Mouse (Mus musculus) small intestine, adult 2 months (tissue): ENCODE results near the gene Pard3. TPM values are rescaled to one million over a fixed set of nuclear protein-coding genes. Genes with fewer than 3 reads are reported as not detected.

Experiments
- H3K27ac ChIP-seq: fragments of 200-500 bp; 2 replicates; pipeline ENCODE4 v1.5.1; 2012; ENCODE audit warnings: low read depth, low read length, control low read depth, inconsistent platforms; ENCODE audit not compliant: insufficient read depth
- H3K27me3 ChIP-seq: fragments of 200-500 bp; 2 replicates; pipeline ENCODE4 v1.6.1; 2012; ENCODE audit warnings: mild to moderate bottlenecking, moderate library complexity, low read length, inconsistent platforms; ENCODE audit not compliant: control insufficient read depth, insufficient read depth
- H3K36me3 ChIP-seq: fragments of 200-500 bp; 2 replicates; pipeline ENCODE4 v1.6.1; 2012; ENCODE audit warnings: mild to moderate bottlenecking, low read length, control low read depth, inconsistent platforms; ENCODE audit not compliant: control insufficient read depth, insufficient read depth
- H3K4me1 ChIP-seq: fragments of 200-500 bp; 2 replicates; pipeline ENCODE4 v1.6.1; 2012; ENCODE audit warnings: low read length, inconsistent platforms, mixed read lengths; ENCODE audit not compliant: control insufficient read depth, insufficient read depth, insufficient read length
- H3K4me3 ChIP-seq: fragments of 200-500 bp; 2 replicates; pipeline ENCODE4 v1.5.1; 2012; ENCODE audit warnings: low read depth, mild to moderate bottlenecking, control low read depth, inconsistent platforms, low read length, moderate library complexity
- CTCF ChIP-seq: fragments of 200-500 bp; IDR thresholded peaks from 2 replicates; pipeline ENCODE4 v1.5.1; 2012; ENCODE audit warnings: low read depth, mild to moderate bottlenecking, control low read depth, inconsistent platforms, low read length, moderate library complexity, mixed read lengths; ENCODE audit not compliant: insufficient replicate concordance, insufficient read length; ENCODE audit errors: extremely low read depth
- POLR2A ChIP-seq: fragments of 200-500 bp; IDR thresholded peaks from 2 replicates; pipeline ENCODE4 v1.6.1; 2012; ENCODE audit warnings: low read depth, mild to moderate bottlenecking, control low read depth, inconsistent platforms, low read length, moderate library complexity
- WGBS: fragments of 180-500 bp; shearing (Covaris S2); methylation state at CpG from one replicate; pipeline ENCODE4 v1.1.7; 2018; 5-methylcytosine and 5-hydroxymethylcytosine counted together
- polyA plus RNA-seq: library from polyadenylated mRNA; depleted of rRNA; stranded (reverse); fragments of >200 nt; gene quantifications from 2 replicates; pipeline ENCODE4 v1.2.3, GENCODE M21; 2012

Pard3 gene
- polyA plus RNA-seq, 1 experiment, result 52.9 TPM

DNA sequence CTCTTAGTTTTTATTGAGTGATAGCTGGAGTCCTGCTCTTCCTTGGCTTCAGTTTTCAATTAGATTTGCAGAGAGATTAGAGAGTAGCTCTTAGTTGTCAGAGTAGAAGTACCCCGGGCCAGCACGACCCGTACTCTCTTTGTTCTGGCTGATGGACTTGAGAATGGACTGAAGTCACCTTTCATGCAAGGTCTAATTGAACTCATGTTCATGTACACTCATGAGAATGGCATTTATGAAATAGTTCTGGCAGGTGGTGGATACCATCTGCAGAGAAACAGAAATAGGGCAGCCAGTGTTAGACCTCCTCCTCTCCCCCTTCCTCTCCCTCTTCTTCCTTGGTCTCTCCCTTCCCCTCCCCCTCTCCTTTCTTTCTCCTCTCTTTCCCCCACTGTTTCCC, 158.7 kb downstream of the Pard3 start:
- Histone ChIP-seq H3K27ac (no peak overlapping the region), H3K4me3 (no peak overlapping the region), H3K27me3 (no peaks in the 10 kb centered on the region), H3K4me1 (no peaks in the 10 kb centered on the region), H3K36me3 (no peaks in the 10 kb centered on the region)
- TF ChIP-seq POLR2A (no peak), CTCF (no peak)
- 77% methylated on average over 3 of the region's 3 CpGs for WGBS

DNA sequence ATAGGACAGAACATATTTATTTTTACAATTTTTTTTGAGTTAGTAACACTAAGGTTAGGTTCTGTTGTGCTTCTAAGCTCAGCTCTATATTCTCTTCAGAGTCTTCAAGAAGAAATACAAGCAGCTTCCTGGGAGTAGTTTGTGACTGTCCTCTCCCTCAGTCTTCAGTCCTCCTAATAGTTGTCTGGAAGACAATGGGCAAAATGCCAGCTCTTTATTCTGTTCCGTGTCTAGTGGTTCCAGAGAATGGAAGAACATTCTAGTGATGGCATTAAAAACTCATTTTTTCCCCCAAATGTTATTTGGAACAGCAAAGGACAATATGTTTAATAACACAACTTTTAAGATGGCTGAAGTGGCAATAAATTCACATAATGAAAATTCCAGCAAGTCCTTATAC, 163.3 kb downstream of the Pard3 start:
- H3K27me3 ChIP-seq, result no peaks in the 10 kb centered on the region
- TF ChIP-seq CTCF (no peak), POLR2A (no peak)
- H3K4me1 ChIP-seq, result no peaks in the 10 kb centered on the region
- no peak overlapping the region for H3K27ac ChIP-seq
- no peak overlapping the region for H3K4me3 ChIP-seq
- 25% methylated on average over 1 of the region's 1 CpGs for WGBS
- no peaks in the 10 kb centered on the region for H3K36me3 ChIP-seq

DNA sequence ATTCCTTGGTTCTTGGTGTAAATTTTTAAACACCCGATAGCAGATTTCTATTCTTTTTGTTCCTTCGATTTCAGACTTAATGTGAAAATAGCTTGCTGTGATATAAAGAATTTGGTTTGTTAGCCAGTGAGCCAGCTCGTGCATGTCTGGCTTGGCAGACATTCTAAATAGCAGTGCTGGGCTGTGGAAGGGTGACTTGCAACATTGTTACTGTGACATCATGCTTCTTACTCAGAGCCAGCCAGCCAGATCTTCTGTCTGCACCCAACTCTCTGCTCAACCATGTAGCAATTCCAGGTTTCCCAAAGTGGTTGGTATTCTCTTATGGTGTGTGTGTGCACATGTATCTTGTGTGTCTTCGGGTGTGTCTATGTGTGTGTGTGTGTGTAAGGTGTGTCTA, 163.7 kb downstream of the Pard3 start:
- H3K27me3 ChIP-seq, result no peaks in the 10 kb centered on the region
- H3K36me3 ChIP-seq, result no peaks in the 10 kb centered on the region
- H3K4me3 ChIP-seq, result no peak overlapping the region
- no peaks in the 10 kb centered on the region for H3K4me1 ChIP-seq
- no peak for TF ChIP-seq POLR2A
- TF ChIP-seq CTCF, result no peak
- H3K27ac ChIP-seq, result no peak overlapping the region
- 75% methylated on average over 4 of the region's 4 CpGs for WGBS

DNA sequence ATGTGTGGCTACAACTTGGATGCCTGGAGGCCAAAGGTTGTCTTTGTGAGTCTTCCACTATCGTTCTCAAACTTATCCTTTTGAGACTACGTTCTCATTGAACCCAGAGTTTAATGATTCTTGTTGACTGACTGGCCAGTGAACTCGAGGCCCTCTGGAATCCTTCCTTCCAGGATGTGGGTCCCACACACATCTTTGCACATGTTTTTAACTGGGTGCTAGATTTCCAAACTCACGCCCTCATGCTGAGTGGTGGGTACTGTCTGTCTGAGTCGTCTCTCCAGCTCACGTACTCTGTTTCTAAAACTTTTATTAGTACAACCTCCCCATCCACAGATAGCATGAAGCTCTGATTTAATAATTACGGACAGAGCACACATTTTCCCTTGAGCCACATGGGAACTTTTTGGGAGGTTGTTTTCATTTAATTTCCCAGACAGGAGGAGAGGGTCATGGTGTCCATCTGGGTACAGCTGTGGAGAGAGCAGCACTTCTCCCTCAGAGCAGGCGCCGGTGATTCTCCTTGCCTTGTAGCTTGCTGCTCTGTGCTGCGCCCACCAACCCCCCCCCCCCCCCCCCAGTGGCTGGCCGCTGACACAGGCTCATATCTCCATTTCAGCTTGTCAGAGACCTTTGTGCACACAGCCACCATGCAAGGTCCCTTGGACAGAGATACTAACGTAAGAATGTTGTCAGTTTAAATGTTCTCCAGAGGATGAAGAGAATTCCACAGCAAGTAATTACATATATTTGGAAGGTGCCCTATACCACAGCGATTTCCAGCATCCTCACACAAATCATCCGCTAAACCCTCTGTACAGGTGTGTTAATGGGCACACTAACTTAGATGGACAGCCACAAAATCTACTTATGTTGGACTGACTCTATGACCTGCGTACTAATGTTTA, 165.9 kb downstream of the Pard3 start:
- Histone ChIP-seq H3K27me3 (no peaks in the 10 kb centered on the region), H3K4me3 (no peak overlapping the region), H3K27ac (no peak overlapping the region), H3K36me3 (no peaks in the 10 kb centered on the region), H3K4me1 (no peaks in the 10 kb centered on the region)
- WGBS, result 73% methylated on average over 15 of the region's 15 CpGs
- no peak for TF ChIP-seq POLR2A

DNA sequence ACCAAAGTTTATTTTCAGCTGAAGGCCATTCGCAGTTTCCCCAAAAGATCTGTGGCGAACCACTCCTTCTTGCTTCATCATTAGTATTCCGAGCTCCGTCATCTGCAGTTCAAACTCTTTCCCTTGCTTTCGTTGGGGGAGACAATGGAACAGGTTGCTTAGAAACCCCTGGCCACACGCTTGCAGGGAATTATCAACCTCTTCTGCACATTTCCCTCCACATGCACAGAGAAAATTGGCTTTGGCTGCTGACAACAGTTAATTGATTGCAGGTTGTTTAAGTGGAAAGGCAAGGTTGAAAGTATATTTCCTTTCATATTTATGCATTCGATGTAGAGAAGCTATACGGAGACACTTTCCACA, 166.5 kb downstream of the Pard3 start:
- no peak overlapping the region for H3K4me3 ChIP-seq
- 81% methylated on average over 8 of the region's 8 CpGs for WGBS
- no peaks in the 10 kb centered on the region for H3K27me3 ChIP-seq
- TF ChIP-seq POLR2A (no peak), CTCF (no peak)
- no peaks in the 10 kb centered on the region for H3K4me1 ChIP-seq
- H3K36me3 ChIP-seq, result no peaks in the 10 kb centered on the region
- H3K27ac ChIP-seq, result no peak overlapping the region

DNA sequence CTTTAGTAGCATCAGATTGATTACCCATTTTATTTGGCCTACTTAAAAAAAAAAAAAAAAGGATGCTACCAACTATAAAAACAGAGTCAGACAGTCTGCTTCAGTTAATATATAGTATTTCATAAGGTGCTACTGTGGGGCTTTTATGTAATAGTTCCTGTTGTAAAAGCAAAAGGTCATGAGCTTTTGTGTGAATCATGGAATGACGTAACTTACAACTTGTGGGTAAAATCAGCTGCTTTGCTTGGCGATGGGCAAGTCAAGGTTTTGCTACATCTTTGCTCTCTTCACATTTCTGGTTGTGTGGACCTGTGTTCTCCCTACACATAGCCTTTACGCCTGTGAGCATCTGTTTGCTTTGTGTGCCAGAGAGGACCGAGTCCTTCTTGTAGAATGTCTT, 179.7 kb downstream of the Pard3 start:
- WGBS, result 83% methylated on average over 4 of the region's 4 CpGs
- TF ChIP-seq CTCF (no peak), POLR2A (no peak)

GRCm38 (mm10) chr8:127243841-127244240, 180.1 kb downstream of the Pard3 start:
- Histone ChIP-seq H3K27me3 (no peaks in the 10 kb centered on the region), H3K4me3 (no peak overlapping the region), H3K27ac (no peak overlapping the region), H3K4me1 (no peaks in the 10 kb centered on the region), H3K36me3 (no peaks in the 10 kb centered on the region)
- TF ChIP-seq CTCF (no peak), POLR2A (no peak)
- 73% methylated on average over 11 of the region's 11 CpGs for WGBS

More for the DNA sequence above, 179.7 kb downstream of the Pard3 start:
- Histone ChIP-seq H3K27me3 (no peaks in the 10 kb centered on the region), H3K4me1 (no peaks in the 10 kb centered on the region), H3K27ac (no peak overlapping the region), H3K4me3 (no peak overlapping the region), H3K36me3 (no peaks in the 10 kb centered on the region)

DNA sequence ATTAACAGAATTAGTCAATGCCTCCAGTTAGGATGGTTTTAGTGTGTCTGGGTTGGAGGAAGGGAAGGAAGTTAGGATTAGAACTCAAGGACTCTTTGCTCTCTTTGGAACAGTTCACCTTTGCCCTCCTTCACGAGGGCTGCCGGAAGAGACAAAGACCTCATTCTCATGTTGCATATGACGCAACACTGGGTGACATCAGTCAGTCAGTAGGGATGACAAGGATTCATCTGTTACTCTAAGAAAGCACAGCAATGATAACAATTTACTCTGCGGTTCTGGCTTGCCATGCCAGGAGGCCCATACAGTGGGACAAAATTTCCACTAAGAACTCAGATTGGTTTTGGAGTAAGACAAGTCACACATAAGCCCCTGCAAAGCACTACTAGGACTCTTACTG, 187.1 kb downstream of the Pard3 start:
- no peaks in the 10 kb centered on the region for H3K27me3 ChIP-seq
- no peak overlapping the region for H3K4me3 ChIP-seq
- TF ChIP-seq CTCF, result no peak
- TF ChIP-seq POLR2A, result no peak
- WGBS, result 38% methylated on average over 4 of the region's 4 CpGs
- H3K36me3 ChIP-seq, result no peaks in the 10 kb centered on the region
- no peak overlapping the region for H3K27ac ChIP-seq
- 0 out of 2 replicates have a peak, but pooled peaks cover 3% of the 10 kb centered on the region for H3K4me1 ChIP-seq
